17 mouse cellular contexts compared by ENCODE assay signal in the genomic region with DNA sequence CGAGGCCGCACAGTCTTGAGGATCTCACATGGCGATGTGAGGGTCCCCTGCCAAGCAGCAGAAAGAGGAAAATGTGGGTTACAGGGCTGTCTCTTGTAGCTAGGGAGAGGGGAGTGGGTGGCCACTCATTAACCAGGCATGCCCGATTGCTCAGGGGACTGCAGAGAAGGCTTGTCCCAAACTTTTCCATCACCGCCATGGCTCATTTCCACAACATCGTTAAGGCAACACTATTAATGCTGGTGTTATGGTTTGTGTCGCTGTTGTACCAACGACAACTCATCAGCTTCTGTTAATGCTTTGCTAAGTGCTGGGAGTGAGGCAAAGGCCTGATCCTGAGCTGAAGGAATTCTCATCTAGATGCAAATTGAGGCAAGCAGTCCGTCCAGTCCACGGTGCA.
DNase-seq lines count a peak whose midpoint lies in the region; ATAC-seq lines count a peak whose summit lies in the region.
"Had no signal": no experiment of that assay in that cellular context is flagged by ENCODE, and none has a peak within 500 bp of the region (broad histone marks: within the 10 kb centered on the region; RNA-seq: fewer than 3 reads in every experiment).

No protein-coding gene starts in this region.

- 0 out of 2 replicates have a peak overlapping the region, but pooled peaks have one; percentile 44 for H3K27ac ChIP-seq in kidney, embryonic 14.5 days (ENCODE audit: low read depth, low read length)
- H3K27ac ChIP-seq: embryonic facial prominence, embryonic 12.5 days; forebrain, embryonic 15.5 days; heart, embryonic 13.5 days; hindbrain, embryonic 15.5 days had no signal

- WGBS in kidney, embryonic 14.5 days, result 48% methylated on average over 10 of the region's 10 CpGs

- H3K27me3 ChIP-seq in kidney, embryonic 14.5 days (ENCODE audit: control insufficient read depth, insufficient read depth, low read length), result no peaks in the 10 kb centered on the region
- H3K27me3 ChIP-seq: embryonic facial prominence, embryonic 12.5 days; forebrain, embryonic 15.5 days; heart, embryonic 13.5 days; hindbrain, embryonic 15.5 days had no signal

- DNase-seq in kidney, adult 18-20 months, result peak; percentile 48
- peak; percentile 63 for DNase-seq in kidney, postnatal 10 days
- DNase-seq in kidney, postnatal 4 days, result peak; percentile 69 to 80
- DNase-seq in lung, postnatal 10 days, result no peak
- DNase-seq in yolk sac, embryonic 10.5 days (ENCODE audit: low spot score), result no peak
- no peak for DNase-seq in layer of hippocampus, postnatal 36 days
- DNase-seq: adrenal gland, postnatal 36 days; cerebellum, adult 11 months; cerebellum, adult 8-10 months; cerebellum, postnatal 14 days; embryo, embryonic 11 days; heart, postnatal 36 days had no signal

- no peaks in the 10 kb centered on the region for H3K4me1 ChIP-seq in kidney, embryonic 14.5 days (ENCODE audit: control insufficient read depth, insufficient read depth, low read length)
- H3K4me1 ChIP-seq: embryonic facial prominence, embryonic 12.5 days; forebrain, embryonic 15.5 days; hindbrain, embryonic 15.5 days had no signal

- peak; percentile 77; the same call in 1 of the 2 replicates for ATAC-seq in kidney, embryonic 14.5 days (ENCODE audit: low FRiP score, low TSS enrichment)
- ATAC-seq: forebrain, embryonic 15.5 days had no signal

- no peak overlapping the region for H3K4me2 ChIP-seq in kidney, embryonic 14.5 days (replicated peaks; ENCODE audit: low read depth, low read length)
- H3K4me2 ChIP-seq: embryonic facial prominence, embryonic 12.5 days; forebrain, embryonic 15.5 days; heart, embryonic 13.5 days; hindbrain, embryonic 15.5 days had no signal

- H3K9ac ChIP-seq in kidney, embryonic 14.5 days (ENCODE audit: low read depth, low read length), result no peak overlapping the region
- H3K9ac ChIP-seq: embryonic facial prominence, embryonic 12.5 days; forebrain, embryonic 15.5 days; heart, embryonic 13.5 days; hindbrain, embryonic 15.5 days had no signal

- no peaks in the 10 kb centered on the region for H3K36me3 ChIP-seq in kidney, embryonic 14.5 days (ENCODE audit: control insufficient read depth, insufficient read depth, low read length)
- H3K36me3 ChIP-seq: embryonic facial prominence, embryonic 12.5 days; forebrain, embryonic 15.5 days; hindbrain, embryonic 15.5 days had no signal

- no peak overlapping the region for H3K4me3 ChIP-seq in kidney, embryonic 14.5 days (ENCODE audit: low read length)
- H3K4me3 ChIP-seq: embryonic facial prominence, embryonic 12.5 days; forebrain, embryonic 15.5 days; heart, embryonic 13.5 days; hindbrain, embryonic 15.5 days had no signal

- no peaks in the 10 kb centered on the region for H3K9me3 ChIP-seq in kidney, embryonic 14.5 days (ENCODE audit: control insufficient read depth, low read length)
- H3K9me3 ChIP-seq: embryonic facial prominence, embryonic 12.5 days; forebrain, embryonic 15.5 days; hindbrain, embryonic 15.5 days had no signal

Comparison
In these comparisons a context has a peak if more than half of its experiments do, and no peak if none do; other contexts are left out.
1. DNase-seq: peak in kidney, adult 18-20 months (single experiment), kidney, postnatal 10 days (single experiment) and kidney, postnatal 4 days (2 of 2); none in lung, postnatal 10 days (single experiment), yolk sac, embryonic 10.5 days (single experiment) and layer of hippocampus, postnatal 36 days (0 of 2).